Mouse (Mus musculus) heart, postnatal 36 days (tissue): ENCODE data around the gene Pdcd4. TPM values are rescaled to one million over a fixed set of nuclear protein-coding genes. Genes with fewer than 3 reads are reported as not detected.

Source experiments
- DNase-seq, 2 experiments: peaks; one replicate each; pipeline ENCODE4 v3.0.0; 2021 to 2022
- intact Hi-C: fragments of 180-260 bp; cut with DNase I; formaldehyde crosslinking; loops from one replicate; pipeline ENCODE4 v1.15.1; 2025
- total RNA-seq, 2 experiments: library from RNA; stranded (reverse); gene quantifications; 2 replicates each; pipeline ENCODE4 v1.2.3; 2021

The Pdcd4 gene
- total RNA-seq, 2 experiments from 2014 or later, result 23.1 to 27.5 TPM

DNA sequence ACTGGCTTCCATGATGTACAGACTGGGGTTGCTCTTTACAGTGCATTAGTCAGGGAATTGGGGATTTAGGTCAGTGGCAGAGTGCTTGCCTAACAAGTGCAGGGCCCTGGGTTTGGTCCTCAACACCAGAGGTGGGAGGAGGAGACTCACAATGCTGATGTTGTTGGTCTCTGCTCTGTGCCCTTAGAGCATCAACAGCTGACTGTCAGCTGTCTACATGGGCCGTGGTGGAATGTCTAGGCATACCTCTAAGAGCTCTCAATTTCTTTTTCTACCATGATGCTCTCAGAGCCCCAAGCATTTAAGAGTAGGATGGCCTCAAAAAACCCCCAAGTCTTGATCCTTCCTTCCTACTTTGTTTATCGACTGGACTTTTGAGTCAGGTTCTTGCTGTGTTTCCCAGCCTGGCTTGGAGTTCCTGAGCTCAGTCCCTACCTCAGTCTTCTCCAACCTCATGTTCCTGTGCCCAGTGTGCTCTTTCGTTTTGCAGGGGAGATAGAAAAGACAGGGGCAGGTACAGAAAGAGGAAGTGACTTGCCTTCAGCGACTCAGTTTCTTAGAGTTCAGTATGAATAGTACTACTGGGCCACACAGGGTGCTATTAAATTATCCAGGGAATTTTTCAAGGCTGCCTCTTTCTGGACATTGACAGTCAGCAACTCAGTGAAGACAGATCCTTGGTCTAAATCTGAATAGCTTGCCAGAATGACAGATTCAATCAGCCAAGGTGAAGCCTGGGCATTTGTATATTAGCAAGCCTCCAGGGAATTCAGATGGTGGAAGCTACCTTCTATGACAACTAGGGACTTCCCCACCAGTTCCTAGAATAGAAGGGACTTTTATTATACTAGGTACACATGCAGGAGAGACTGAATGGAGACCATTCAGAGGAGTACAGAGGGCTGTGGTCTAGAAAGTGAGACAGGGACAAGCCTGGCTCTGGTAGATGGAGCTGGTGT, 22.3 kb upstream of the Pdcd4 start:
- intact Hi-C loops, result no loop called here
- DNase-seq, result no peak

DNA sequence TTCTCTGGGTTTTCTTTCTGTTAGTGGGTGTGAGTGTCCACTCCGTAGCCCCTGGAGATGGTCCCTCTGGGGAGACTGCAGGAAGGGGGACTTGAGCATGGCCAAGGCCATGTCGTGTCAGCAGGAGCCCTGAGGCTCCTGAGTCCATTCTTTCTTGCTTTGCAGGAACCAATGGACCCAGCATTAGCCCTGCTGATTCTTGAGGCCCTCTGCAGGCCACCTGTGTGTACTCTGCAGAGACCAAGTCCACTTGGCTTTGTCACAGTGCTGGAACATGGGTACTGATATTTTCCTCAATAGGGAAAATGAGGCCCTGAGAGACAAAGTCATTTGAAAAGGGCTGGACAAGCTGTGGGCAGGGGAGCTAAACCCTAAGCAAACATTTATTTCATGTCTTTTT, 21.5 kb upstream of the Pdcd4 start:
- DNase-seq, result no peak
- intact Hi-C loops, result no loop called here

DNA sequence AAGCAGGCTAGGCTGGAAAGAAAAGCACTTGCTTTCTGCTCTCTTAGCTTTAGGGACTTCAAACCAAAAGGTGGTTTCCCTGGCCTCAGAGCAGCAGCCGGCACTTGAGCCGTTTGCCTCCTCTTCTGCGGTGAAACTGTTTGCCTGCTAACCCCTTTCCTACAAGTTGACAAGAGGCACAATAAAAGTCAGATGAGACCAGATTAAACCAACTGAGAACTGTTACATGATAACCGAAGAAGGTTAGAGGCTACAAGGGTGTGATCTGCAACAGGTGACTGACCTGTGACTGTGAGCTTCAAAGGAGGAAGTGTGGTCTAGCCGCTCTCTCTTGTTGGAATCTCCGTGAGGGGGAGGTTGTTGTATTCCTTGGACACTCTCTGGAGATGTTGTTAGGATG, 20.5 kb upstream of the Pdcd4 start:
- no peak for DNase-seq
- intact Hi-C loops, result no loop called here

DNA sequence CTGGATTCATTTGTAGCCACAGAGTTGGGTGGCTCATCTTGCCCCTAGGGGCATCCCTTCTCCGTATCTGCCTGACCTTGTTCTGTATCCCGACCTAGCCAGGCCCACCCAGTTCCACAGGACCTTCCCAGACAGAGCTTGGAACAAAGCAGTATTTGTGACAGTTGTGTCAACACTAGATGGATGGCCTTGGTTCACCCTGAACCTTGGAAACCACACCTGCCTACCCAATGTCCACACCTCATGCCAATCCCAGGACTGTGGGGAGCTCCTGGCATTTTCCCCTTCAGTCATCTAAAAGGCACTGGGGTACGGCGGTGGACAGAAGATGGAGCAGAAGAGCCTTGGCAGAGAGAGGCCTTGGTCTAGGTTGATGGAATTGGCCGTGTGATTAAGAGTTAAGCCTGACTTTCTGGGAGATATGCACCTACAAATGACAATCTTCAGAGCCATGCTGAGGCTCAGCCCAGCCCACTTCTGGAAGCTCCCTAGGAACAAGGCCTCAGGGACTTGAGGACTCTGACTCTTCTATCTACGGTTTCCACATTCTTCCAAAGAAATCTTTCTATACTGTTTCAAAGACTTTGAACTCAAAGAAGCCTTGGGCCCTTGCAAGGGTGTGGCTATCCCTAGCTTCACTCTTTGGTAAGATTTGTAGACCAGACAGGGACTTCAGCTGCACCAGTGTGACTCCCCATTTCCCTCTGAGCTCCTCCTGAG, 18.9 kb upstream of the Pdcd4 start:
- no peak for DNase-seq
- intact Hi-C loops, result no loop called here

DNA sequence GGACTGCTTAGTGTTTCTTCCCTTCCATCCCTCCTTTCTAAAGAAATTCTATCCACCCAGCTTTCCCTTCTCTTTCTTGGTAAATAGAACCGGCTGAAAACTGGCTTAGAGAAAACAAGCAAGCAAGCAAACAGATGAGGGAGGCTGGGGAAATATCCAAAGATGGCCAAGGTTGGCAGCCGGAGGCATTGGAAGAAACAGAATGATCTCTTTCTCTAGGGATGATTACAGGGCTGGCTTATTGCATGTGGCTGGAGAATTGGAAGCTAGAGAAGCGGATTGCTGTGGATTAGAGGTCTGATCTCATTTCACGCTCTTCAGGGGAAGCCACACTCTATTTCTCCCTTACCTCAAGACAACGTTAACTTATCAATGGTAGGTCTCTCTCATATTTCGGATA, 16.8 kb upstream of the Pdcd4 start:
- DNase-seq, result no peak
- intact Hi-C loops, result no loop called here

DNA sequence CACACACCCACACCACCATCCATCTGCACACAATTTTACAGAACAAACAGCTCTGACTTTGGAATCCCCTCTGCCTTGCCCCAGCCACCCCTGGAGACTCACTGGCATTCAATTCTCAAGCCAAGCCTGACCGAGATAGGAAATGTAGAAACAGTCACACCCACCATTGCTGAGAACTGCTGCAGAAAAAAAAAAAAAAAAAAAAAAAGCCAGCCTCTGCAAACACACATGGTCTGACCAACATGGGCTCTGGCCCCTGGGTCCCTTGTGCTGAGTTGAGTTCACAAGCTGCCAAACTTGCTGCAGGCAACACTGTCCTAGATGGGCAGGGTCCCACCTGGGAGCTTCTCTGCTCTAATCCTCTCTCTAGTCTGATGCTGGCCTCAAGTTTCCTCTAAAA, 14.3 kb upstream of the Pdcd4 start:
- no peak for DNase-seq
- intact Hi-C loops, result no loop called here

DNA sequence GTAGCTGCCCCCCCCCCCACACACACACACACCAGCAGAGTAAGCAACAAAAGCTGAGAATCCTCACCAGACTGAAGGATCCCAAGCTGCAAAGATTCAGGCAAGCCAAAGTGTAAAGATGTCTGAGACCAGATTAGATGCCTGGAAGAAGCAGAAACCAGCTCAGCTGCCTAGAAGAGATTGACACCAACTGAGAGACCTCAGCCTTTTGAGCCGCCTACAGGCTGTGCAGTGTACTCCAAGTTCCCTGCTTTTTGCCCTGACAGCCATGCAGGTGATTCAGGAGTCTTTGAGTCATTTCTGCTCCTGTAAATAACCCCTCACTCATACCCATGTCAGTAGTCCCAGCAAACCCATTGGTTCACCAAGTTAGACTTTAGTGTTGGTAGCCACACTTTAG, 11.6 kb upstream of the Pdcd4 start:
- intact Hi-C loops, result no loop called here
- DNase-seq, result no peak

DNA sequence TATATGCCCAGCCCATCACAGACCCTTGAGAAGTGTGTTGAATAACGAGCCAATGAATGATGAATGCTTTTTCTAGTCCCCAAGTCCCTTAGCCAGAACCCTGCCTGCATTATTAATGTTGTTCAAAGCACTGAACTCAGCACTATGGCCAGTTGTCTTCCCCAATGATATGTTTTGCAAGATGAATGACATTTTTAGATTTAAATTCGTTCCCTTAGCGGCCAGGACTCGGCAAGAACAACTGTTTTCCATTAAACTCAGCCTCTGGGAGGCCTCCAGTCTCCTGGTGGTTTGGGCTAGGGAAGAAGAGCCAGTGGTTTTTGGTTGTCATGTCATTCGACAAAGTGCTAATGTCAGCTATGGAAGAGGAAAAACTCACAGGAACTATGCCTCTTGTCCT, 10.2 kb upstream of the Pdcd4 start:
- no peak for DNase-seq
- intact Hi-C loops, result no loop called here

DNA sequence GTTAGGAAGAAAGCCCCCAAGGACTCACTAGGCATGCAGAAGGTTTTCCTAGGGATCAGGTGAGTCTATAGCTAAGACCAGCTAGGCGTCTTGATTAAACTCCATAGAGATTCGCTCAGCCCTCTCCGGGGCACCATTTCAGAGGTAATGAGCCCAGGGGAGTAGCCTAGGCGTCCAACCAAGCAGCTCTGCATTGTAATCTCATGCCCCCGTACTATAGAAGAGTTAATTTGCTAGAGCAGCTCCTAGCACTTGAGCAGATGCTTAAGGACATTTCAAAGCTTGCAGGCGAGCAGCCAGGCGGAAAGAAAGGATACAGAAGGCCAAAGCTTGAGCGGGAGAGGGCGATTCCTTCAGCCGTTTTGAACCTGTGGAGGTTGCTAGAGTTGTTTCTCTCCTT, 6.6 kb upstream of the Pdcd4 start:
- DNase-seq, result no peak
- intact Hi-C loops, result no loop called here

DNA sequence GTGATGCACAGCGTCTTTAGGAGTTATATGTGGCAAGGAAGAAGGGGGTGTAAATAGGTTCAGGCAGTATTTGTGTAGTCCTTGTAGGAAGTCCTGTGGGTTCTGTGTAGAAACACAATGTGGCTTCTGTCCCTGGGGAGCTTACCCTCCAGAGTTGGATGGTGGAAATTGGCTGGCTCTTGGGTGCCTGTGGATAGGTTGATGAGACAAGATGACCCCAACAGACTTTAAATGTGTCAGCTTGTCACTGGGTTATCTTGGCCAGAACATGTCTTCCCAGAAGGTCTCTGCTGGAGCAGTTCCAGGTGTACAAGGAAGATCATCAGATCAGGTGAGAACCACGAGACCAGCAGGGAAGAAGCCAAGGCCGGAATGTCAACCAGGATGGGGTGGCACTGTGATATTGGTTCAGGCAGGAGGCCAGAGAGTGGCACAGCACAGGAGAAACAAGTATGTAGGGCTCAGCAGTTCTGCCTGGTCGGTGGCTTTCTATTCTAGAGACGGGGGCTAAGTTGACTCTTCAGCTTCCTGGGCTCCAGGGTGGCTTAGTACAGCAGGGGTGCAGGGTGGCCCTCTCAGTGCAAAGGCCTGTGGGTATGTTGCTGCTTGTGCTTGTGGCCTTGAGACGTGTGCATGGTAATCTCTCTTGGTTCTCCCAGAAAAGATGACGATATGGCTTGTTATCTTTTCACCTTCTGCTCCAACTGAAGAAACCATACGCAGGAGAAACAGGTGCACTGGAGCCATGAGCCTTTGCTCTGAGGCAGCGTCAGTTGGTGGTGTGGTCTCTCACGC, 5.3 kb upstream of the Pdcd4 start:
- intact Hi-C loops, result no loop called here
- no peak for DNase-seq

DNA sequence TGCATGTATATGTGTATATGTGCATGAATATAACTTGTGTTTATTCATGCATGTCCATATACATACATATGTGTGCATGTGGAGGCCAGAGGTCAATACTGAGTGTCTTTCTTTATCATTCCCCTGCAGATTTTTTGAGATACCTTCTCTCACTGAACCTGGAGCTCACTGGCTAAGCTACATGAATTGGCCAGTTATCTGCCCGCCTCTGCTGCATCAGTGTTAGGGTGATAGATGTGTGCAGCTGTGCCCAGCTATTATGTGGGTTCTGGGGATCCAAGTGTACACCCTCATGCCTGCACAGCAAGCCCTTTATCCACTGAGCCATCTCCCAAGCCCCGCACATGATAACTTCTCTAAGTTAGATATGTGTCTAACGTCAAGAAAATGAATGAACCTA, 4.2 kb upstream of the Pdcd4 start:
- DNase-seq, result no peak
- intact Hi-C loops, result no loop called here

DNA sequence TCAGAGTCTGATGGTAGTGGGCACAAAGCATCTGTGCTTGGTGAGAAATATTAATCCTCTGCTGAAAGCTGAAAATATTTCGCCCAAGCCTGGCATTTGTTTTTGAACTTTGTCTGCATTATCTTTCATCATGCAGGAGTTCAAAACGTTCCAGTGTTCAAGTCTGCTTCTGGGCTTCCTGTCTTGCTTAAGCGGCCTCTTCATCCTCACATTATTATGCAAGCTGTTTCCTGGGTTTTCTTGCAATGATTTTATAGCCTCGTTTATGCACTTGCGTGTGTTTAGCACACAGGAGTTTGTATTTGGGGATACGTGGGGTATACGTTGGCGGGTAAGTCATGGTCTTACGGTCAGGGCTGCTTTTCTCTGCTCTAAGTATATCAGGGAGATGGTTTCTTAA, 3.7 kb upstream of the Pdcd4 start:
- intact Hi-C loops, result no loop called here
- DNase-seq, result no peak

DNA sequence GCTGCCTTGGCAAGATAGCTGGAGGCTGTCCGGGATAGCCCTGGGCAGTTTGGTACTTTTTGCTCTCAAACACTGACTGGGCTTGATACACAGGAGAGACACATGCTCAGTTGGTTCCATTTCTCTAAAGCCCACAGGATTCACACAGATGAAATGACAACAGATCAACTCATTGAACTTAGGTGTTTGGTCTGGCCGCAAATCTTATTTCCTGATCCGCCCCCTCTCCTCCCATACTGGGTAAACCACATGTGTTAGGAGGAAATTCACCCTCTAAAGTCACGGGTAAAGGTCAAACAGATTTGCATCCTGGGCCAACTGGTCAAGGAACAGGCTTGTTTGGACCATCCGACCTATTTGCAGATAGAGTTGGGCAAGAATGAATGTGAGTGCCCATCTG, 2.5 kb upstream of the Pdcd4 start:
- intact Hi-C loops, result no loop called here
- no peak for DNase-seq

DNA sequence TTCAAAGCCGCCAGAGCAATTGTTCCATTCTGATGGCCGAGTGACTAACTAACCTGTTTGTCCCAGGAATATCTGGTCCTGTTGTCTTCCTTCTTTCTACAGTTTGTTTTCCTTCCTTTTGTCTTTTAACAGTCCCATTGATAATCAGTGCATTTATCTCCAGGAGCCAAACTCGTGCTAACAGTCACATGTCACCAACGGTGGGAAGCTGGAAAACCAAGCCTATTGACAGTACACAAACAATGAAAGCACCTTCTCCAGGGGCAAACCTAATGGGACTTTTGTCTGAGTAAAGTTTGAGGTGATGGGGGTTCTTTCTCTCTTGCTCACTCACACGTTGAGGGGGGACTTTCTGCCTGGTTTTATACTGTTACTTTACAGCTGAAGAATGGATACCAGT, 1.8 kb upstream of the Pdcd4 start:
- intact Hi-C loops, result loop anchor here (5.0 kb wide), 1 partner anchor 108 kb away; no protein-coding TSS in a partner anchor
- no peak for DNase-seq

DNA sequence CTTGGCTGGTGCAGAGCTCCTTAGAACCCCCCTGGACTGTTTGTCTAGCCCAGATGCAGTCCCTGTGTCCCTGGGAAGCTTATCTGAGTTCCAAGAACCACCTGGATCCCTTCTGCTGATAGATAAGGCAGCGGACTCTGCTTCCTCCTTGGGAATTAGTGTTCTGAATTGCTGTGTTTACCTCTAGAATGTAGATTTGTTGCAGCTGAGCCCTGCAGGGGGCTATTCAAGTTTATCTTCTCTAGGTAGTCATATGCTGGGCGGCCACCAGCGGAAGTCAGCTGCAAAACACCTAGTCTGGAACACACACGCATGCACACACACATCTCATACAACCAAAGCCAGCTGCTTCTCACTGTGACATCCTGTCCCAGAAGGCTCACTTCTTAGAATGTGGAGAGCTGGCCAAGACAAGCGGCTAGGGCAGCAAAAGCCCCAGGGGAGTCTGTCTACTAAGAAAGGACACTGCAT, 1.2 kb upstream of the Pdcd4 start:
- intact Hi-C loops, result loop anchor here (5.0 kb wide), 1 partner anchor 109 kb away; no protein-coding TSS in a partner anchor
- no peak for DNase-seq

DNA sequence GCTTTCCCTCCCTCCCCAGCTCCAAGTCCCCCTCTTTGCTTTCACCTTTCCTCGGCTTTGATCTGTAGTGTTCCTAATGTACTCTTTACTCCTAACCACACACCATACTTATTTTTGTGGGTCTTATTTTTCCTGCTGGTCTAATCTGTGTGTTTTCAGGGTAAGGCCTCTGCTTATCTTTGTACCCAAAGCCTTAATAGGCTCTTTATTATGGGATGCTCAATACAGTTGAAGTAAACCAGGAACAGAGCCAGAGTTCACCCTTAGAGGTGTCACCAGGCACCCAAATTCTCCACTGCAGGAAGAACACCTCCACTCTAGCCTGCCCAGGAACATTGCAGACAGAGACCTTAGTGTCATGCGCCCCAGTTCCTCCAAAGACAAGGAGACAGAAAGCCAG, 462 bp upstream of the Pdcd4 start:
- intact Hi-C loops, result loop anchor here (5.0 kb wide), 1 partner anchor 109 kb away; no protein-coding TSS in a partner anchor
- DNase-seq, result no peak

DNA sequence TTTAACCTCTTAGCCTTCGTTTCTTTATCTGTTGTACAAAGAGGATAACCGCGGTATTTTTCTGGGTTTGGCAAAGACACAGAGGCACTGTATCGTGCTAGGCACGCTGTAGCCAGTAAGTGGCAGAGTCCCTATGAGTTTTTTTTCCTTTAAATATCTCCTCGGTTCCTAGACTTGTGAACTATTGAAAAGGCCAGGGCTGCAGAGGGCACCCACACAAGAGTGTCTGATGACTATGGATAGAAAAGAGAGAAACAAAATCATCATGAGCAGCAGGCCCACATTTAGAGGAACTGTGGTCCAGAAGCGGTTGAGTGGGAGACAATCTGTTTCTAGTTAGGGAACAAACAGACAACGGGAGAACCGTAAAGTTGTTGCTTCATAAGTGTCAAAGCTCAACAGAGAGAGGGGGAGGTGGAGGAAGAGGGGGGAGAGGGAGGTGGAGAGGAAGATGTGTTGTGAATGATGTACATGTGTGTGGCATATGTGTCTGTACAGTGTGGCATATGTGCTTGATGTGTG, 868 bp downstream of the Pdcd4 start:
- DNase-seq, result no peak
- intact Hi-C loops, result loop anchor here (5.0 kb wide), 1 partner anchor 111 kb away; no protein-coding TSS in a partner anchor

DNA sequence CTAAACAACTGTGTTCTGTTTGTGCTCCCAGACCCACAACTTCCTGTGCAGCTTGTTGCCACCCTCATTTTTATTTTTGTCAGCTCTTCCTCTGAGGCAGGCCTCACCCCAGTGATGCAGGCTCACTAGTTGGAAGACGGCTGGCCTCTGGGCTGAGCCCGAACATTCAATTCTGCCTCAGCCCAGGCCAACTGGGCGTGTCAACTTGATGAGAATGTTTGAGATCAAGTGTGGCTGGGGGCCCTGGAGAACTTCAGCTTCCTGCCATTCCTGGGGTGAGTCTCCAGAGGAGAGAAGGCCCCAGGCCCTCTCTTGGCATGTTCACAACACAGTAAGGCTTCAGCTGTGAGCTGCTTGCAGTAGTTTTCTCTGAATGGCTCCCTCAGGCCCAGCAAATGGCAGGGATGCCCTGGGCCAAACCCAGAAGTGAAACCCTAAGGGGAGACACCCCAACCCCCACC, 1.7 kb downstream of the Pdcd4 start:
- intact Hi-C loops, result loop anchor here (5.0 kb wide), 1 partner anchor 111 kb away; no protein-coding TSS in a partner anchor

DNA sequence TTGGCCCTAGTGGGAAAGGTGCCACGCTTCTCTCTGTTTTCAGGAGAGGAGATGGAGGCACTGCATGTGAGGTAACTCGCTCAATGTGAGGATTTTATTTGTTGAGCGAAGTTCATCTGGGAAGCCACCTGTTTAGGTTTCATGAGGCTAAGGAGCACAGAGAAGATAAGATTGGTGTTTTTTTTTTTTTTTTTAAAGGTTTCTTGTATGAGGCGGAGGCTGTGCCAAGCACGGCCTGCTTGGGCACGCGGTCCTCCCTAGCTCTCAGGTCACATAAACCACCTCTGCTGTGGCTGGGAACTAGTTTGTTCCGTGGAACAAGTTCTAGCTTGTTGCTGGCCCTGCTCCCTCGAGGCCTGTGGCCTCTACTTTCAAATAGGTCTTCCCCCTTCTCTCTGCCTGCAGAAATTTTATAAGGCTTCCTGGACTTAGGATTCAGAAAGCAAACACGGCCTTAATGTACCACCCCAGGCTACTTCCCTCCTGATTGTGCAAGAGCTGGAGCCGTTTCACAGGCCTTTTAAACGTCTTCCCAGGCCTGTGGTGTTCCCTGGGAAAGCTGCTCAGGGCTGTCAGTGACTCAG, 2.6 kb downstream of the Pdcd4 start:
- intact Hi-C loops, result loop anchor here (5.0 kb wide), 1 partner anchor 112 kb away; no protein-coding TSS in a partner anchor
- peak; percentile 38 to 52 for DNase-seq

More for the DNA sequence above, 1.7 kb downstream of the Pdcd4 start:
- peak; percentile 49 to 52 for DNase-seq

DNA sequence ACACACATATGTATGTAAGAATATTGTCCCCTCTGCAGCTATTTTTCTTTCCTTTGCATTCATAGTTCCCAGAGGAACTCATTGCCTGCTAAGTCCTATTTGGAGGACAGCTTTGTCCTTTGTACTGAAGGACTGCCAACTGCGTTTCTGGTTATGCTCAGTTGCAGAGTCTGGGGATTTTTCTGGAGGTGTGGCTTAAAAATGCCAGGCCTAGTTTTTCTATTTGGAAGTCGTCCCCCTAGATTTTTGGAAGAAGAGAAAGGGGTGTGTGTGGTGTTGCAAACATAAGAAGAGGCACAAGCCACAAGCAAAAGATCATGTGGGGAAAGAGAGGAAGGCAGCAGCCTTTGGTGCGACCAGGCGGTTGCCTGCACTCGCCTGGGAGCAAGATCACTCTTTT, 6.0 kb downstream of the Pdcd4 start:
- no peak for DNase-seq
- intact Hi-C loops, result no loop called here
